8 mouse cellular contexts compared by ENCODE assay signal in the genomic region with DNA sequence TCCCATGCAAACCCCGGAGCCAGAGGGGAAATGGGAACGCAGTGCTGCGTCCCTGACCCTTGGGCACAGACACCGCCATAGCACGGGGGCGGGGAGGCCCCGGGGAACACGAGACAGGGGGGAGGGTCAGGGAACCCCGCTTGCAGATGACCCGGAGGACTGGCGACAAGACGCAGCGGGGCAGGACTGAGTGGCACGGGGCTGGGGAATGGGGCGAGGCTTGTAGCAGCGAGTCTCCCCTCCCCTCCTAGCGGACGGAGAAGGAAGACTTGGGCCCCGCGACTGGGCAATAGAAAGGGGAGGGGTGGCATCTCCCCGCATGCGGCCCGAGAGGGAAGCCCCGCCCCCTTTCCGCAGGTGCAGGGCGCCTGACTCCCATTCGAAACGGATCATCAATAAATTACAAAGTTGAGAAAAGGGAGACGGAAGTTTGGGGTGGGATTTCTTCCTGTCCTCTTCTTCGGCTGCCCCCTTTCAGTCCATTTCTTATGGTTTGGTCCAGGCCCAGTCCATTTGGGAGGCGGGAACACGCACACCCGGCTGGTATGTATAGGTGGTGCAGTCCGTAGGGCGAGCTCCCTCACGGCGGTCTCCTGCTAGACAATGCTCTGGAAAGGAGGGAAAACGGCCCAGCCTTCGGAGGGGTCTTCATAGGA. TPM values are rescaled to one million over a fixed set of nuclear protein-coding genes. Genes with fewer than 3 reads are reported as not detected.
DNase-seq lines count a peak whose midpoint lies in the region; ATAC-seq lines count a peak whose summit lies in the region.

No protein-coding gene starts in this region.

- H3K4me1 ChIP-seq in intestine, embryonic 14.5 days (replicated peaks; ENCODE audit: control insufficient read depth, insufficient read depth, low read length), result peaks cover 36% of the 10 kb centered on the region
- peaks cover 34% of the 10 kb centered on the region for H3K4me1 ChIP-seq in liver, embryonic 16.5 days (ENCODE audit: control insufficient read depth, low read depth, low read length)
- peaks cover 20% of the 10 kb centered on the region for H3K4me1 ChIP-seq in neural tube, embryonic 11.5 days (ENCODE audit: control insufficient read depth, insufficient read depth, low read length)

- peak; percentile 33 to 58 for DNase-seq in spleen, adult 18-20 months
- DNase-seq in spleen, adult 12 weeks (ENCODE audit: low spot score), result no peak
- DNase-seq in cerebellum, postnatal 10 days, result peak; percentile 82 to 86
- DNase-seq in gastrocnemius, postnatal 10 days, result peak; percentile 51
- DNase-seq in intestine, embryonic 14.5 days (ENCODE audit: low spot score), result peak; percentile 97
- DNase-seq in neural tube, embryonic 11.5 days (ENCODE audit: low spot score), result peak; percentile 85
- peak; percentile 27 for DNase-seq in thymus, postnatal 25 days

- H3K4me2 ChIP-seq in intestine, embryonic 14.5 days (ENCODE audit: low read length), result peak overlapping the region; percentile 76
- H3K4me2 ChIP-seq in liver, embryonic 16.5 days (ENCODE audit: low read depth, low read length), result peak overlapping the region; percentile 80
- H3K4me2 ChIP-seq in neural tube, embryonic 11.5 days (ENCODE audit: low read depth), result peak overlapping the region; percentile 90

- peak overlapping the region; percentile 48; the same call in 1 of the 2 replicates for H3K27ac ChIP-seq in intestine, embryonic 14.5 days (ENCODE audit: low read depth)
- no peak overlapping the region for H3K27ac ChIP-seq in liver, embryonic 16.5 days (ENCODE audit: low read length)
- H3K27ac ChIP-seq in neural tube, embryonic 11.5 days (ENCODE audit: low read depth, low read length), result 0 out of 2 replicates have a peak overlapping the region, but pooled peaks have one; percentile 49

- H3K27me3 ChIP-seq in intestine, embryonic 14.5 days (replicated peaks; ENCODE audit: control insufficient read depth, insufficient read depth, low read length), result no peaks in the 10 kb centered on the region
- peaks cover 44% of the 10 kb centered on the region for H3K27me3 ChIP-seq in liver, embryonic 16.5 days (ENCODE audit: control insufficient read depth, insufficient read depth, low read depth, low read length)
- H3K27me3 ChIP-seq in neural tube, embryonic 11.5 days (ENCODE audit: control insufficient read depth, insufficient read depth, low read length), result peaks cover 6% of the 10 kb centered on the region; the same call in 1 of the 2 replicates

- H3K9me3 ChIP-seq in intestine, embryonic 14.5 days (ENCODE audit: control insufficient read depth, low read length), result no peaks in the 10 kb centered on the region
- H3K9me3 ChIP-seq in liver, embryonic 16.5 days (replicated peaks; ENCODE audit: control insufficient read depth, low read length), result no peaks in the 10 kb centered on the region
- H3K9me3 ChIP-seq in neural tube, embryonic 11.5 days (ENCODE audit: control insufficient read depth, low read length), result no peaks in the 10 kb centered on the region

- no peaks in the 10 kb centered on the region for H3K36me3 ChIP-seq in intestine, embryonic 14.5 days (ENCODE audit: control insufficient read depth, insufficient read depth, low read length)
- no peaks in the 10 kb centered on the region for H3K36me3 ChIP-seq in liver, embryonic 16.5 days (ENCODE audit: control insufficient read depth, insufficient read depth)
- H3K36me3 ChIP-seq in neural tube, embryonic 11.5 days (ENCODE audit: control insufficient read depth, insufficient read depth, low read length), result no peaks in the 10 kb centered on the region

- peak overlapping the region; percentile 42 for H3K9ac ChIP-seq in intestine, embryonic 14.5 days (ENCODE audit: low read length)
- H3K9ac ChIP-seq in liver, embryonic 16.5 days (ENCODE audit: low read depth, low read length), result peak overlapping the region; percentile 58
- peak overlapping the region; percentile 65 for H3K9ac ChIP-seq in neural tube, embryonic 11.5 days (ENCODE audit: low read length)

- ATAC-seq in intestine, embryonic 14.5 days (replicated peaks; ENCODE audit: low FRiP score, low TSS enrichment, low read depth), result peak; percentile 63
- peak; percentile 73 for ATAC-seq in liver, embryonic 16.5 days (ENCODE audit: low read depth)
- ATAC-seq in neural tube, embryonic 11.5 days (ENCODE audit: insufficient read depth, low FRiP score, low TSS enrichment), result peak; percentile 83

- under 1% methylated on average over 35 of the region's 39 CpGs for WGBS in intestine, embryonic 14.5 days
- under 1% methylated on average over 36 of the region's 39 CpGs for WGBS in liver, embryonic 16.5 days (ENCODE audit: insufficient replicate concordance)
- WGBS in neural tube, embryonic 11.5 days, result 1% methylated on average over 39 of the region's 39 CpGs

- H3K4me3 ChIP-seq in intestine, embryonic 14.5 days (ENCODE audit: low read depth, low read length), result peak overlapping the region; percentile 40
- peak overlapping the region; percentile 62 for H3K4me3 ChIP-seq in liver, embryonic 16.5 days (ENCODE audit: low read depth, low read length)
- H3K4me3 ChIP-seq in neural tube, embryonic 11.5 days (ENCODE audit: low read depth, low read length), result peak overlapping the region; percentile 43

RNA-seq across cellular contexts. Expression of gene Hrc, which starts 4.4 kb away (rescaled TPM):
- 100 to 1,000 TPM; 579 to 609 TPM for total RNA-seq in gastrocnemius, postnatal 10 days (2021)
- polyA plus RNA-seq in intestine, embryonic 14.5 days (2014; fragmentation: Nextera tagmentation; extraction: Ambion mirVana), result 0.58 and 0.63 TPM in 2 replicates
- polyA plus RNA-seq in liver, embryonic 16.5 days (2015; fragmentation: Nextera tagmentation; extraction: Ambion mirVana), result 0.39 and 0.60 TPM in 2 replicates
- 0.87 and 1.1 TPM in 2 replicates for polyA plus RNA-seq in neural tube, embryonic 11.5 days (2014; fragmentation: Nextera tagmentation; extraction: Ambion mirVana)

RNA-seq across cellular contexts. Expression of gene Trpm4, which starts 6.0 kb away (rescaled TPM):
- total RNA-seq in gastrocnemius, postnatal 10 days (2021), result 10 to 100 TPM; 25.5 to 35.2 TPM
- polyA plus RNA-seq in intestine, embryonic 14.5 days (2014; fragmentation: Nextera tagmentation; extraction: Ambion mirVana), result 18.7 and 21.3 TPM in 2 replicates
- polyA plus RNA-seq in liver, embryonic 16.5 days (2015; fragmentation: Nextera tagmentation; extraction: Ambion mirVana), result 0.85 and 1.7 TPM in 2 replicates
- 6.5 and 8.6 TPM in 2 replicates for polyA plus RNA-seq in neural tube, embryonic 11.5 days (2014; fragmentation: Nextera tagmentation; extraction: Ambion mirVana)

RNA-seq across cellular contexts. Expression of gene Ppfia3, which starts 27.3 kb away (rescaled TPM):
- under 1 TPM; 0.89 to 0.97 TPM for total RNA-seq in gastrocnemius, postnatal 10 days (2021)
- polyA plus RNA-seq in intestine, embryonic 14.5 days (2014; fragmentation: Nextera tagmentation; extraction: Ambion mirVana), result 5.5 and 5.8 TPM in 2 replicates
- polyA plus RNA-seq in liver, embryonic 16.5 days (2015; fragmentation: Nextera tagmentation; extraction: Ambion mirVana), result 0.15 and 0.19 TPM in 2 replicates
- 11.9 and 12.1 TPM in 2 replicates for polyA plus RNA-seq in neural tube, embryonic 11.5 days (2014; fragmentation: Nextera tagmentation; extraction: Ambion mirVana)

RNA-seq across cellular contexts. Expression of gene Lin7b, which starts 30.8 kb away (rescaled TPM):
- 1 to 10 TPM; 1.9 to 2.0 TPM for total RNA-seq in gastrocnemius, postnatal 10 days (2021)
- polyA plus RNA-seq in intestine, embryonic 14.5 days (2014; fragmentation: Nextera tagmentation; extraction: Ambion mirVana), result 3.0 and 3.2 TPM in 2 replicates
- polyA plus RNA-seq in liver, embryonic 16.5 days (2015; fragmentation: Nextera tagmentation; extraction: Ambion mirVana), result not detected in 2 replicates
- 1.6 and 3.4 TPM in 2 replicates for polyA plus RNA-seq in neural tube, embryonic 11.5 days (2014; fragmentation: Nextera tagmentation; extraction: Ambion mirVana)

RNA-seq across cellular contexts. Expression of gene Snrnp70, which starts 56.0 kb away (rescaled TPM):
- 100 to 1,000 TPM; 123 to 156 TPM for total RNA-seq in gastrocnemius, postnatal 10 days (2021)
- polyA plus RNA-seq in intestine, embryonic 14.5 days (2014; fragmentation: Nextera tagmentation; extraction: Ambion mirVana), result 77.1 and 86.0 TPM in 2 replicates
- 64.2 and 70.1 TPM in 2 replicates for polyA plus RNA-seq in liver, embryonic 16.5 days (2015; fragmentation: Nextera tagmentation; extraction: Ambion mirVana)
- 66.4 and 74.1 TPM in 2 replicates for polyA plus RNA-seq in neural tube, embryonic 11.5 days (2014; fragmentation: Nextera tagmentation; extraction: Ambion mirVana)
